Mouse (Mus musculus): ENCODE measurements around the gene Aoc2.
A peak's percentile ranks its signal among the peaks of the same experiment; 100 is the strongest.
"Not testable (repeated sequence)": the region's sequence is repeated elsewhere in the genome, so short reads cannot be mapped to it uniquely, and the experiment has no call there.

The Aoc2 gene

GRCm38 (mm10) chr11:101315665-101316500 is 9.0 kb upstream of the Aoc2 start, which contains the start of gene Psme3:
Psme3 (plus strand) TSS chr11:101316213.
- DNase-seq, result peak; percentile 86 to 92

- DNase-seq, result no peak
Observed at GRCm38 (mm10) chr11:101316501-101316917, 8.4 kb upstream of the Aoc2 start.

GRCm38 (mm10) chr11:101323609-101324008 is 1.3 kb upstream of the Aoc2 start:
- peak; percentile 66 to 89 for DNase-seq

- not testable (repeated sequence) for DNase-seq
Observed at GRCm38 (mm10) chr11:101325201-101325600, 338 bp downstream of the Aoc2 start.

GRCm38 (mm10) chr11:101326147-101326546 is 1.3 kb downstream of the Aoc2 start:
- no peak for DNase-seq

- DNase-seq, result no peak
Observed at GRCm38 (mm10) chr11:101327311-101327710, 2.4 kb downstream of the Aoc2 start.

- peak in 1 of 2 experiments; percentile 42 for DNase-seq
Observed at GRCm38 (mm10) chr11:101328941-101329635, 4.2 kb downstream of the Aoc2 start.

GRCm38 (mm10) chr11:101330371-101330924 is 5.6 kb downstream of the Aoc2 start, which contains the start of gene Aoc3:
Aoc3 (plus strand) TSS chr11:101330605.
- no peak for DNase-seq

- not testable (repeated sequence) for DNase-seq
Observed at GRCm38 (mm10) chr11:101330961-101331360, 6.1 kb downstream of the Aoc2 start.

GRCm38 (mm10) chr11:101332537-101332936 is 7.7 kb downstream of the Aoc2 start:
- DNase-seq, result no peak

- no peak for DNase-seq
Observed at GRCm38 (mm10) chr11:101334023-101334422, 9.2 kb downstream of the Aoc2 start.

- DNase-seq, result no peak
Observed at GRCm38 (mm10) chr11:101334516-101334915, 9.7 kb downstream of the Aoc2 start.

- DNase-seq, result peak; percentile 34 to 63
Observed at GRCm38 (mm10) chr11:101335685-101336084, 10.8 kb downstream of the Aoc2 start.

- no peak for DNase-seq
Observed at GRCm38 (mm10) chr11:101338123-101338760, 13.4 kb downstream of the Aoc2 start.

GRCm38 (mm10) chr11:101347083-101347775 is 22.4 kb downstream of the Aoc2 start:
- DNase-seq, result no peak

GRCm38 (mm10) chr11:101348774-101349173 is 23.9 kb downstream of the Aoc2 start:
- no peak for DNase-seq

- no peak for DNase-seq
Observed at GRCm38 (mm10) chr11:101349216-101349615, 24.4 kb downstream of the Aoc2 start.

GRCm38 (mm10) chr11:101351100-101351720 is 26.3 kb downstream of the Aoc2 start:
- DNase-seq, result no peak

- peak in 1 of 2 experiments; percentile 45 for DNase-seq
Observed at GRCm38 (mm10) chr11:101351721-101352111, 26.9 kb downstream of the Aoc2 start.

GRCm38 (mm10) chr11:101353436-101353835 is 28.6 kb downstream of the Aoc2 start:
- peak; percentile 73 to 81 for DNase-seq

GRCm38 (mm10) chr11:101354438-101355010 is 29.7 kb downstream of the Aoc2 start:
- no peak for DNase-seq
